Mouse (Mus musculus): ENCODE measurements around the gene Ppm1m. TPM values are rescaled to one million over a fixed set of nuclear protein-coding genes. Genes with fewer than 3 reads are reported as not detected.

Ppm1m gene
- 62.8 TPM for polyA plus RNA-seq (2021)

DNA sequence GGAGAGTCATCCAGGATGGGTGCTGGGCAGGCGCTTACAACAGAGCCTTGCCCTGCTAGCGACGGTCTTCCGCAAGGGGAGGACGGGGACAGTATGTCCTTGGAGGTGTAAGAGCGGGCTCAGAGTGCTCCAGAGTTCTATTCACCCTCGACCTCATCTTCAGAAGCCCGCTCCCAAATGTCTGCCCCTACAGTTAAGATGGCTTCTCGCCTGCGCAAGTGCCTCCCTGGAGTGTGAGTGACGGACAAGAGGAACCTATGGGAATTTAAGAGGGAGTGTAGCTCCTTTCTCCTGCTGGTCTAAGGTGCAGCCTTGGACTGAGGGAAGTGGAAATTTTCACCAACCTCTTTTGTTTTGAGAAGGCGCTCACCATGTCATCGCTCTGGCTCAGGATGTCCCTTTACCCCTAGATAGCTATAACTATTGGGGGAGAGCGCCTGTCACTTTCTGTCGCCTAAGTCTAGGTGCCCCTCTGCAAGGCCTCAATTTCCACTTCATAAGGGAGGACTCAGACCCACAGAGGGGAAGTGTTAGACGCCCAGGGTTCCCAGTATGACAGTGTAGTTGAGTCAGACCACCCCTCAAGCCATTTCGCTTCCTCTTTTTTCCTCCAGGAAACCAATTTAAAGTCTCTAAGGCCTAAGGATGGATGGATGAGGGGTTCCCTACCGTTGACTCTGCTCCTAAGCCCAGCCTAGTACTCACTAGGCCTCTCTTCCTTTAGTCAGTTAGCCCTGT, at the start of gene Ppm1m:
Gene Ppm1m, minus strand, starts transcription at position 212 of the 738 bp plus-strand sequence.
- TF ChIP-seq CTCF (IDR thresholded peaks at IDR 0.05): no peak
- POLR2A ChIA-PET: interaction anchor here (0.6 to 1.6 kb wide), 3 partner anchors 21 to 29 kb away, joined by 3 to 5 read pairs (median 4); partner anchors contain the start of gene Wdr82
- in situ Hi-C loops (cut with MboI; ENCODE audit: low pct_unique_long_range_greater_than_20kb): loop anchor here (25.0 kb wide), 1 partner anchor 1113 kb away; no protein-coding TSS in a partner anchor
- no peaks in the 10 kb centered on the region for H3K27me3 ChIP-seq
- ATAC-seq (no peak), DNase-seq (ENCODE audit: low read depth, low spot score) (no peak)
- CTCF ChIA-PET: no interaction called here

DNA sequence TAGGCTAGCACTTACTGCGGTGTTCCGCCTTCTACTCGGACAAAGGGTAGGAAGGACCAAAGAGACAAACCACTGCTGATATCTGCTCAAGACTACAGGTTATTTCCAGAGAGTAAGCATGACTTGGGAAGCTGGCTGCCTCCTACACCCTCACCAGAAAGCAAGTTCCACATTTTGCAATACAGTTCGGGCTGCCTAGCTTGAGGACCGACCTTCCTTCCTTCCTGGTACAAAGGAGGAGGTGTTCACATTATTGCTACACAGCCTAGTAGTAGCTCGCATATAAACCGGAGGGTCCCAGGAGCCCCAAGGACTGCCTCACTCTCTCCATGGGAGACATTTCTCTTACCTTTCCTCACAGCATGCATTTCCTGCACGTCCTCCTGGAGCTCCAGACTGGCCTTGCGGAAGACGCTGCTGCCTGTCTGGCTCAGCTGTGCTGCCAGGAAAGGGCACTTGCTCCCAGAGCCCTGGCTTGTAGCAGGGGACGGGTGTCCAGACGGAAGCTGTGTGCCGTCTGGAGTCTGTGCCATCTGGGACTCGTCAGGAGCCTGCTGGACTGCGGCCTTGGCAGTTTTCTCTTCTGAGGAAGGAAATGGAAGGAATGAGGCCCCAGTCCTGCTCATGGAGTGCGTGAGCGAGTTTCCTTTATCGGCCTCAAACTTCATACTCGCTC, 43.4 kb upstream of the Ppm1m start:
- ATAC-seq (no peak), DNase-seq (ENCODE audit: low read depth, low spot score) (no peak)
- TF ChIP-seq CTCF (IDR thresholded peaks at IDR 0.05): no peak
- no peaks in the 10 kb centered on the region for H3K27me3 ChIP-seq
- in situ Hi-C loops (cut with MboI; ENCODE audit: low pct_unique_long_range_greater_than_20kb): no loop called here
- ChIA-PET CTCF (interaction anchor here (0.7 to 2.3 kb wide), 5 partner anchors 12 to 37 kb away, joined by 3 to 9 read pairs (median 6); partner anchors contain the start of gene Poc1a), POLR2A (no interaction called here)

DNA sequence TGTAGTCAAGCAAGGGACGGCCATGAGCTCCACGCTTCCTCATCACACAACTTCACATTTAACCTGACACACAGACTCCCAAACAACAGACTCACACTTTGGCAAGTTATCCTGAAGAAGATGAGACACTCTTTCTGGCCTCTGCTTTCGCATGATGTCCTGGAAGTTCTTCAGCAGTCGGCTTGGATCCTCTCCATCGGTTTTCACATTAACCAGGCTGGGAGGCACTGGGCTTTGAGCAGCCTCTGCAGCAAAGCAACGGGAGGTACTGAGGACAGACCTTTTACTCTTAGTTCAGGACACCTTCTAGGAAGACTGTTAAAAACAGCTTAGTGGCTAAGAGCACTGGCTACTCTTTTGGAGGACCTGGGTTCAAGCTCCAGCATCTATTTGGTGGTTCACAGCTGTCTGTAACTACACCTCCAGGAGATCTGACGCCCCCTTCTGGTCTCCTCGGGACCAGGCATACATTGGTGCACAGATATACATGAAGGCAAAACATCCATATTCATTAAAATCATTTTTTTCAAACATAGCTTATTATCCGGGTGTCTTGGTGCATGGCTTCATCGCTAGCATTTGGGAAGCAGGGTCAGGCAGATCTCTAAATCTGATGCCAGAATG, 42.1 kb upstream of the Ppm1m start:
- ChIA-PET POLR2A (interaction anchor here (0.6 to 0.7 kb wide), 2 partner anchors 28 to 1048 kb away, joined by 3 read pairs; no protein-coding TSS in a partner anchor), CTCF (interaction anchor here (2.3 kb wide), 1 partner anchor 30 kb away, joined by 9 read pairs; no protein-coding TSS in a partner anchor)
- DNase-seq (ENCODE audit: low read depth, low spot score) (no peak), ATAC-seq (no peak)
- in situ Hi-C loops (cut with MboI; ENCODE audit: low pct_unique_long_range_greater_than_20kb): no loop called here
- TF ChIP-seq CTCF (IDR thresholded peaks at IDR 0.05): no peak
- H3K27me3 ChIP-seq: no peaks in the 10 kb centered on the region

DNA sequence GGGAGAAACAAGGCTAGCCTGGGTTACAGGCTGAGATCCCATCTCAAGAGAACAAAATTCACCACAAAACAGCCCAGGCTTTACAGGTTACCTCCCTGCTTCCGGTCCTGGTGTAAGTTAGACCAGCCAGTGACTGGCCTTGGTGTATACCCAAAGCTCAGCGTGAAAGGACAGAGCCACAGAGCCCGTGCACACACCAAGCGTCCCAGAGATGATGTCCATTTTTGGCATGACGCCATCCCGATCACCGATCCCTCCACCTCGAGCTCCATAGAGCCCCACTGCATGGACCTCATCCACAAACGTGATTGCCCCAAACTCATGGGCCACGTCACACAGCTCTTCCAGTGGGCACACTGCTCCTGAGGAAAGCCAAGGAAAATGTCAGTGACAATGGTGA, 38.3 kb upstream of the Ppm1m start:
- DNase-seq (ENCODE audit: low read depth, low spot score): no peak
- POLR2A ChIA-PET: interaction anchor here (0.6 to 1.0 kb wide), 2 partner anchors 37 to 89 kb away, joined by 4 read pairs; no protein-coding TSS in a partner anchor
- in situ Hi-C loops (cut with MboI; ENCODE audit: low pct_unique_long_range_greater_than_20kb): no loop called here

DNA sequence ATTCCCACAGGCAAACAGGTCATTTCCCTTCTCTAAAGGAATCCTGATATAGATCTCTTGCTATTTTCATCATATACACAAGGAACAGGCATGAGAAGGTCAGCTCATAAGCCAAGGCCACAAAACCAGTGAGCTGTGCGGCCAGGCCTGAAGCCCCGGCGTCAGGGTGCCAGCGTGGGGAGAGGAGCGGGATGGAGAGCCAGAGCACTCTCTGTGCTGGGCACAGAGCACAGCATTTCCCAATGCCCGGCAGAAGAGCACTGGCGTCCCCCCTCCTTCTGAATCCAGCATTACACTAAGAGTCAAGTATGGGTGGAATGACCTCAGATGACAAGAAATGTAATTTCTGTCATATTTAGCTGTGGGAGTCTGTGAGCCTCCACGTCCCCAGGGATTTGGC, 37.9 kb upstream of the Ppm1m start:
- DNase-seq (ENCODE audit: low read depth, low spot score) (no peak), ATAC-seq (peak; percentile 85)
- H3K27me3 ChIP-seq: no peaks in the 10 kb centered on the region
- no peak for TF ChIP-seq CTCF (IDR thresholded peaks at IDR 0.05)
- CTCF ChIA-PET: interaction anchor here (0.7 to 1.1 kb wide), 3 partner anchors 15 to 43 kb away, joined by 3 to 4 read pairs (median 3); partner anchors contain the start of gene Poc1a
- in situ Hi-C loops (cut with MboI; ENCODE audit: low pct_unique_long_range_greater_than_20kb): no loop called here
- POLR2A ChIA-PET: interaction anchor here (0.6 to 1.0 kb wide), 2 partner anchors 38 to 89 kb away, joined by 4 read pairs; no protein-coding TSS in a partner anchor

More for the DNA sequence above, 38.3 kb upstream of the Ppm1m start:
- CTCF ChIA-PET: interaction anchor here (0.7 to 1.1 kb wide), 3 partner anchors 14 to 43 kb away, joined by 3 to 4 read pairs (median 3); partner anchors contain the start of gene Poc1a
- TF ChIP-seq CTCF (IDR thresholded peaks at IDR 0.05): no peak
- H3K27me3 ChIP-seq: no peaks in the 10 kb centered on the region
- no peak for ATAC-seq

DNA sequence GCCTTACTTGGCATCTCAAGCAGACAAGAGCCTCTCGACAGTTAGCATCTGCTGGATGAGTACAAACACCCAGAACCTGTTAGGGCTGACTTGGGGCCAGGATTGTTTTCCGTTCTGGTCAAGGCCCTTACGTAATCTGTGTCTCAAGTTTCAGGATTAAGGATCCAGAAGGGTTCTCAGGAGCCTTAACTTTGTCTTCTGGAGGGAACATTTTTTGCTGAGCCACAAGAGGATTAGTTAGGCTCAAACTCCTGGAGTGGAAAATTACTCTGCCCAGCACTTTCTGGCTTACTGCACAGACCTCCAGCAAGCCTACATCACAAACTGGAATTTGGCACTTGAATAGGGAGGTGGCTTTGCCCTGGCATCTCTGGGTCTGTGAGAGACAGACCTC, 37.3 kb upstream of the Ppm1m start:
- ATAC-seq: peak; percentile 87
- TF ChIP-seq CTCF (IDR thresholded peaks at IDR 0.05): no peak
- in situ Hi-C loops (cut with MboI; ENCODE audit: low pct_unique_long_range_greater_than_20kb): no loop called here
- CTCF ChIA-PET: interaction anchor here (1.0 to 1.1 kb wide), 2 partner anchors 15 to 25 kb away, joined by 3 to 4 read pairs; no protein-coding TSS in a partner anchor
- H3K27me3 ChIP-seq: no peaks in the 10 kb centered on the region
- peak; percentile 97 for DNase-seq (ENCODE audit: low read depth, low spot score)
- POLR2A ChIA-PET: interaction anchor here (1.1 to 1.4 kb wide), 2 partner anchors 10 to 24 kb away, joined by 4 read pairs; no protein-coding TSS in a partner anchor

DNA sequence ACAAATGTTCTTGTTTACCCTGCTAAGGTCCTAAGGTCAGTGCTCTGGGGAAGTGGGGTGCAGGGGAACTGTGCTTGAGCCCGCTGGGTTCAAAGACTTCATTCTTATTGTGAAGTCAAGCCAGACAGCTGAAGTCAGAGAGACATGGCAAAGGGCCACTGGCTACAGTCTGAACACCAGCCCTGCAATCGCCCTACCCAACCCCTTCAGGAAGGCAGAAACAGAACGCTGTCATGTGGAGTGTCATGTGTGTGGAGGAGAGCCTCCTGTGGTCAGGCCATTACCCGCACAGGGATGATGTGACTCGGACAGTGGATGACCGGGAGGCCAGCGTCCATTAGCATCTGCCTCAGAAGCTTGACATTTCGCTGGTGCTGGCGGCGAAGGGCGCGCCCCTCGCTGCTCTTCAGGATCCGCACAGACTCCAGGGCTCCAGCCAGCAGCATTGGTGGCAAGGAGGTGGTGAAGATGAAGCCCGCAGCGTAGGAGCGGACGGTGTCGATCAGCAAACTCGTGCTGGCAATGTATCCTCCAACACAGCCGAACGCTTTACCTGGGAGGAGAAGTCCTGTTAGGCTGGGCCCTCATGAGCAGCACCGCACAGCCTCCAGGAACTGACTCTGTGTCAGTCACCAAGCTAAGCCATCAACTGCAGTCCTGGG, 36.7 kb upstream of the Ppm1m start:
- ATAC-seq (no peak), DNase-seq (ENCODE audit: low read depth, low spot score) (no peak)
- ChIA-PET CTCF (no interaction called here), POLR2A (interaction anchor here (1.1 to 1.4 kb wide), 2 partner anchors 9 to 25 kb away, joined by 4 read pairs; no protein-coding TSS in a partner anchor)
- no peak for TF ChIP-seq CTCF (IDR thresholded peaks at IDR 0.05)
- in situ Hi-C loops (cut with MboI; ENCODE audit: low pct_unique_long_range_greater_than_20kb): no loop called here
- no peaks in the 10 kb centered on the region for H3K27me3 ChIP-seq

DNA sequence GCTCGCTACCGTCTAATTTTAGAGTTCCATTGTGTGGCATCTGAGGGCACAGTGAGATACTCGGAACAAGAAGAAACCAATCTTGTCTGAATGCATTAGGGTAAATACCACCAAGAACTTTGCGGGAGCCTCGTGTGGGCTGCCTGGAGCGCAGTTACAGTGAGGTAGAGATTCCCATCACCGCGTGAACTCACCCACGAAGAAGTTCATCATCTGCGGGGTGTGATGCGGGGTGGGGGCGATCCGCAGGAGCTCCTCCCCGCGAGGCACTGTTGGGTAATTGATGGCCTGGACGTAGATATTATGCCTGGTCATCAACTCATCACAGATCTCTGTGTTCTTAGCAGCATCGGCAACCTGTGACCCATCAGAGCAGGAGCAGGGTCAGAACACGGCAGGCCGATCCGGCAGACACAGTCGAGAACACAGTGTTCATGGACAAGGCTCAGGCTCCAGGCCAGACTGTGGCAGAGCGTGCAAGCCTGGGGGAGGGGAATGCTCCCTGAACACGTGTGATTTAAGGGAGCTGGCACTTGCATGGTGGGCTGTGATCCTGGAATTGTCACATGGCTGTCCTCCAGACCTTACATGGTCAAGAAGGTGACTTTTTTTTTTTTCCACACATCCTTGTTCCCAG, 35.8 kb upstream of the Ppm1m start:
- no peak for TF ChIP-seq CTCF (IDR thresholded peaks at IDR 0.05)
- DNase-seq (ENCODE audit: low read depth, low spot score) (no peak), ATAC-seq (no peak)
- POLR2A ChIA-PET: interaction anchor here (1.4 kb wide), 1 partner anchor 8 kb away, joined by 4 read pairs; no protein-coding TSS in a partner anchor
- in situ Hi-C loops (cut with MboI; ENCODE audit: low pct_unique_long_range_greater_than_20kb): no loop called here
- CTCF ChIA-PET: no interaction called here
- no peaks in the 10 kb centered on the region for H3K27me3 ChIP-seq

DNA sequence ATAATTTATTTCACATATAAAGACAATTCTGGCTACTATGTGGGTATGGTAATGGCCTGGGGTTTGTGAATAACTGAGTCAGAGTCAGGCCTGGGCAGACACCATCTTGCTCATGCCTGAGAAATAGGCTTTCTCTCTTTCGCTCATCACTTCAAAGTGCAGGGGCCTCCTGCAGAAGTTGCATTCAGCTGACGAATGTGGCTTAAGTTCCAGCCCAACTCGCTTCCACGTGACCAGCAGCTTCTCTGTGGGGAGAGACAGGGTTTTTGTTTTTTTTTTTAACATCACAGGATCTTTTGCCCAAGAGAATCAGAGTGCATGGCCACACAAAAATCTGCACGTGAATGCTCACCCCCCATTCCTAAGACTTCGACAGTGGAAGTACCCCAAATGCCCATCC, 34.4 kb upstream of the Ppm1m start:
- TF ChIP-seq CTCF (IDR thresholded peaks at IDR 0.05): no peak
- DNase-seq (ENCODE audit: low read depth, low spot score): no peak
- CTCF ChIA-PET: interaction anchor here (0.7 to 2.3 kb wide), 2 partner anchors 22 to 28 kb away, joined by 3 to 5 read pairs; no protein-coding TSS in a partner anchor
- ATAC-seq: no peak
- H3K27me3 ChIP-seq: no peaks in the 10 kb centered on the region
- in situ Hi-C loops (cut with MboI; ENCODE audit: low pct_unique_long_range_greater_than_20kb): no loop called here
- POLR2A ChIA-PET: no interaction called here

Measured in Patski (cell line).